Mouse (Mus musculus) cortical plate, adult 2 months (tissue): ENCODE measurements around the gene Gemin8.

Source experiments
- CTCF ChIP-seq: fragments of 200-500 bp; IDR thresholded peaks from 2 replicates; pipeline ENCODE4 v1.5.1; 2011; ENCODE audit warnings: mild to moderate bottlenecking, control low read depth, low read length; ENCODE audit not compliant: insufficient read depth; ENCODE audit errors: extremely low read depth
- POLR2A ChIP-seq: fragments of 200-500 bp; IDR thresholded peaks from 2 replicates; pipeline ENCODE4 v1.6.1; 2011; ENCODE audit warnings: mild to moderate bottlenecking, low read length, control low read depth; ENCODE audit not compliant: insufficient read depth; ENCODE audit errors: extremely low read depth

- TF ChIP-seq CTCF (no peak), POLR2A (no peak)
These were observed 1.8 kb downstream of the Gemin8 start for GRCm38 (mm10) chrX:166172041-166172440.
